Mouse (Mus musculus) olfactory bulb, adult 2 months (tissue): ENCODE measurements around the gene H2-Oa.

Source experiments
- CTCF ChIP-seq: fragments of 200-500 bp; IDR thresholded peaks from 2 replicates; pipeline ENCODE4 v1.5.1; 2012; ENCODE audit warnings: low read depth, mild to moderate bottlenecking, low read length, moderate library complexity; ENCODE audit not compliant: insufficient read depth
- POLR2A ChIP-seq: fragments of 200-500 bp; IDR thresholded peaks from 2 replicates; pipeline ENCODE4 v1.6.1; 2012; ENCODE audit warnings: mild to moderate bottlenecking, low read depth, low read length, moderate library complexity; ENCODE audit not compliant: insufficient read depth

GRCm38 (mm10) chr17:34047404-34048050 lies 44.6 kb upstream of the H2-Oa start:
- no peak for TF ChIP-seq CTCF
- TF ChIP-seq POLR2A = no peak
